Mouse (Mus musculus): ENCODE measurements around the gene Tsku. TPM values are rescaled to one million over a fixed set of nuclear protein-coding genes. Genes with fewer than 3 reads are reported as not detected.

The Tsku gene
- polyA plus RNA-seq, 1 experiment from 2014 or later = 11.2 TPM

DNA sequence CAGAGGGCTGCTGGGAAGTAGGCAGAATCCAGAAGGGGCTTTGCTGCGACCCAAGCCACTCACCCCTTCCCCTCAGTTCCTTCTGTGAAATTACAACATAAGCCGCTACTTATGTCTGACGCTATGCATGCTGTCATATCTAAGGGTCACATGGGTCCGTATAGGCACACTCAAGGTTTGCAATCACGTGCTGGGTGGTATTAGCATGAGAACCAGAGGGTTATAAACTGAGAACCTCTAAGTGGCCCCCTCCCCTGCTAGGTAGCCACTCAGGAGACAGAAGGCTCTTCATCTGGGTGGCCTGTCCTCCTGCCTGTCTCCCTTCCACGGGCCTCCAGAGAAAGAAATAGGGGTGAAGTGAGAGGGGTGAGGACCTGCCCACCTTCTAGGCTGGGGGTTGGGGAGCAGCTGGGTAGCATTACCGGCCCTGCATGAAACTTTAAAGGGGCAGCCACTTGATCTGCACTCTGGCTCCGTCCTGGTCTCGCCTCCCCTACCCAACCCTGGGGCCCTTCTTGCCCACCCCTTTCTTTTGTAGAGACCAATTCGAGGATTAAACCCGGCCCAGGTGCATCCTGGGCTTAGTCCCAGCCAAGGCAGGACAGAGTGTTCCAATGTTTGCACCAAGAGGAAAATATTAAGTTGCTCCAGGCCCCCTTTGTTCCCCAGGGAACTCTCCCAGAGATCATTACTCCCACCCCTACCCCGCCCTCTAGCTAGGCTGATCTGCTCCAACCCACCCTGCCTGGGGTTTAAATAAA, 6.8 kb downstream of the Tsku start:
- Histone ChIP-seq H3K9me3 (replicated peaks) (no peaks in the 10 kb centered on the region), H3K4me1 (peaks cover 71% of the 10 kb centered on the region), H3K27ac (peak overlapping the region; percentile 86), H3K4me3 (peak overlapping the region; percentile 32), H3K36me3 (peaks cover 43% of the 10 kb centered on the region), H3K27me3 (ENCODE audit: low read depth, poor library complexity, severe bottlenecking) (no peaks in the 10 kb centered on the region)
- peak; percentile 54 for DNase-seq (ENCODE audit: low spot score)
- 21% methylated on average over 12 of the region's 12 CpGs for whole genome bisulfite sequencing

DNA sequence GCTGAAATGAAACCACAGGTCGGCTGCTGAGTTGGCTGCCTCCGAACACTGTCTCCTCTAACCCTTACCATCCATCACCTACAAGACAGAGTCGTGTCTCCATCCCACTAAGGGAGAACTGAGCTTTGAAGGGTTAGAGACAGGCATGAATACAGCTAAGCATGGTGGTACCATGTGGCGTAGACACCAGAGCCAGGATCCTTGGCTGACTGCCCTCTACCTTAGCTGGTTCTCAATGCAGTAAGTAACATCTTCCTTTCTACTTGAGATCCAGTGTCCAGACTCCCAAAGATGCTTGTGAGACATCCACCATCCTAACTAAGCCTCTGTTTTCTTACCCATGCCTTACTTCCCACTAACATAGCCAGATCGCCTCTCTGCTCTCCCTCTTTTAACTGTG, 7.5 kb downstream of the Tsku start:
- DNase-seq (ENCODE audit: low spot score) = no peak
- Histone ChIP-seq H3K4me3 (no peak overlapping the region), H3K27ac (peak overlapping the region; percentile 86), H3K36me3 (peaks cover 47% of the 10 kb centered on the region), H3K27me3 (ENCODE audit: low read depth, poor library complexity, severe bottlenecking) (no peaks in the 10 kb centered on the region), H3K9me3 (replicated peaks) (no peaks in the 10 kb centered on the region), H3K4me1 (peaks cover 64% of the 10 kb centered on the region)
- 83% methylated on average over 5 of the region's 5 CpGs for WGBS

DNA sequence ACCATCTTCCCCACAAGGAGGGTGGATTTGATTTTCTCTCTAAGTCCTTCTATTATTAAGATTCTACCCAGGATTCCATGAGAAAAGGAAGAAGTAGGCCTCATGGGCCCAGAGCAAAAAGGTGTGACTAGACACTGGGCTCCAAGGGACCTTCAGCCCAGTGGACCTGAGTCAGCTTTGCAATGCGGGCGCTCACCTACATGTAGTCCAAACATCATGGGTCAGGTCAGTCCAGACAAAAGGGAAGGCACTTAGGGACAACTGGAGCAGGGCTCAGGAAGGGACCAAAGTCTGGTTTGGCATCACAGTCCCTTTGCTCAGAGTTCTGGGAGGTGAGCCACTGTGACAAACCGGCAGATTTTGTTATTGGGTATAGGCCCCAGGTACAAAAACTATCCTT, 9.6 kb downstream of the Tsku start:
- H3K36me3 ChIP-seq = peaks cover 44% of the 10 kb centered on the region
- H3K27me3 ChIP-seq (ENCODE audit: low read depth, poor library complexity, severe bottlenecking) = no peaks in the 10 kb centered on the region
- H3K9me3 ChIP-seq (replicated peaks) = no peaks in the 10 kb centered on the region
- WGBS = 94% methylated on average over 3 of the region's 3 CpGs
- no peak overlapping the region for H3K27ac ChIP-seq
- no peak overlapping the region for H3K4me3 ChIP-seq
- H3K4me1 ChIP-seq = peaks cover 43% of the 10 kb centered on the region
- DNase-seq (ENCODE audit: low spot score) = no peak

- H3K27ac ChIP-seq = no peak overlapping the region
- peaks cover 44% of the 10 kb centered on the region for H3K36me3 ChIP-seq
- no peak overlapping the region for H3K4me3 ChIP-seq
- DNase-seq (ENCODE audit: low spot score) = no peak
- WGBS = 92% methylated on average over 6 of the region's 6 CpGs
- no peaks in the 10 kb centered on the region for H3K27me3 ChIP-seq (ENCODE audit: low read depth, poor library complexity, severe bottlenecking)
- H3K9me3 ChIP-seq (replicated peaks) = no peaks in the 10 kb centered on the region
- peaks cover 26% of the 10 kb centered on the region for H3K4me1 ChIP-seq
Observed at GRCm38 (mm10) chr7:98349821-98350220, 11.3 kb downstream of the Tsku start.

- no peak overlapping the region for H3K4me3 ChIP-seq
- peak; percentile 91 for DNase-seq (ENCODE audit: low spot score)
- peaks cover 18% of the 10 kb centered on the region for H3K4me1 ChIP-seq
- 24% methylated on average over 5 of the region's 5 CpGs for WGBS
- no peaks in the 10 kb centered on the region for H3K27me3 ChIP-seq (ENCODE audit: low read depth, poor library complexity, severe bottlenecking)
- H3K27ac ChIP-seq = no peak overlapping the region
- H3K9me3 ChIP-seq (replicated peaks) = no peaks in the 10 kb centered on the region
- H3K36me3 ChIP-seq = peaks cover 44% of the 10 kb centered on the region
Observed at GRCm38 (mm10) chr7:98349096-98349495, 12.0 kb downstream of the Tsku start.

- WGBS = 71% methylated on average over 7 of the region's 7 CpGs
- Histone ChIP-seq H3K4me3 (no peak overlapping the region), H3K27me3 (ENCODE audit: low read depth, poor library complexity, severe bottlenecking) (peaks cover 7% of the 10 kb centered on the region; the same call in 1 of the 2 replicates), H3K4me1 (peaks cover 8% of the 10 kb centered on the region; the same call in 1 of the 2 replicates), H3K9me3 (replicated peaks) (no peaks in the 10 kb centered on the region), H3K36me3 (peaks cover 44% of the 10 kb centered on the region), H3K27ac (no peak overlapping the region)
- peak; percentile 77 for DNase-seq (ENCODE audit: low spot score)
Observed at GRCm38 (mm10) chr7:98348043-98348442, 13.1 kb downstream of the Tsku start.

DNA sequence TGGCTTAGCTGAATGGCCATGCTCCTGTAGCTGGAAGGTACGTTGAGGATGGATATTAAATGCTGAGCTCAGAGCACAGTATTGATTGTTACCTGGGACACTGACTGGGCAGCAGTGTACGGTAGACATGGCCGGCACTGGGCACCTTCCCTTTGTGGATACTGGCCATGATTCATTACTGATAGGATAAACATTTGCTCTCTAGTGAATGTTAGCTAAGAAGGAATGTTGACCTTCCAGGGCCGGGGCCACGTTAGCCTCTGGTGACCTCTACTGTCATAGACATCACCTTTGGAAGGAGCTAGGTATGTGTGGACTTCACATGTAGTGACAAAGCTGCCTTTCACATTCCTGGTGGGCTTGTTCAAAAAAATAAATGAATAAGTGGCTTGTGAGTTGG, 13.7 kb downstream of the Tsku start:
- Histone ChIP-seq H3K27ac (no peak overlapping the region), H3K4me3 (no peak overlapping the region), H3K9me3 (replicated peaks) (no peaks in the 10 kb centered on the region), H3K36me3 (peaks cover 38% of the 10 kb centered on the region), H3K27me3 (ENCODE audit: low read depth, poor library complexity, severe bottlenecking) (peaks cover 13% of the 10 kb centered on the region; the same call in 1 of the 2 replicates), H3K4me1 (0 out of 2 replicates have a peak, but pooled peaks cover 4% of the 10 kb centered on the region)
- WGBS = 78% methylated on average over 5 of the region's 5 CpGs
- no peak for DNase-seq (ENCODE audit: low spot score)

DNA sequence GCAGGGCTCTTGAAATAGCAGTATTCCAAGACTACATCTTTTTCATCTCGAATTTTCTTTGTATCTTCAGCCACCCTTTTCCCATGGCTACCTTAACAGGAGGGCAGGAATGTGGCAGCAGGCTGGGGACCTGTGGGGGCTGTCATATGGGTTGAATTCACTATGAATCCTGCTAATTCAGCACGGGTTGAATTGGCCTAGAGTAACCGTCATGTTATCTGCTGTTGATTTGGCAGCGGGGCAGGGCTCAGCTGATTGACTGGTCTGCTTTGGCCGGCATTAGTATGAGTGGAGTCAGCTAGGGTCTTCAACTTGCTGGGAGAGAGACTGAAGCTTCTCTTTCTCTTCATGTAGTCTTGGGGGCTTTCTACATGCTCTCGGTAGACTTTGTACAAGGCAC, 16.1 kb downstream of the Tsku start:
- Histone ChIP-seq H3K4me3 (no peak overlapping the region), H3K27me3 (ENCODE audit: low read depth, poor library complexity, severe bottlenecking) (peaks cover 17% of the 10 kb centered on the region; the same call in 1 of the 2 replicates), H3K9me3 (replicated peaks) (no peaks in the 10 kb centered on the region), H3K4me1 (peaks cover 7% of the 10 kb centered on the region), H3K36me3 (peaks cover 14% of the 10 kb centered on the region), H3K27ac (no peak overlapping the region)
- DNase-seq (ENCODE audit: low spot score) = no peak
- 65% methylated on average over 6 of the region's 6 CpGs for WGBS

DNA sequence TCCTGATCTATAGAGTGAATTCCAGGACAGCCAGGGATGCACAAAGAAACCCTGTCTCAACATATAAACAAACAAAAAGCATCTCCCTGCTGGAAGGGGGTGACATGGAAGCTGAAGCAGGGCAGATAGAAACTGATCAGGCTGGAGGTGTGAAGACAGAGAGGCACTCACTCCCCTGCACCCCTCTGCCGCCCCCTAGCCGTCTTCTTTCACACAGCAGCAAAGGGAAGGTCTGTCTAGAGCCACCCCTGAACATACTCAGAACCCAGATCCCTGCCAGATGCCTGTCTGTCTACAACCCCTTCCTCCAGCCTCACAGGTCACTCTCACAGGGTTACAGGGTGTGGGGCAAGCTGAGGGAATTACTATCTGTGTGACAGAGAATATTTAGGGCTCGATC, 16.8 kb downstream of the Tsku start:
- Histone ChIP-seq H3K4me1 (peaks cover 7% of the 10 kb centered on the region), H3K27me3 (ENCODE audit: low read depth, poor library complexity, severe bottlenecking) (peaks cover 17% of the 10 kb centered on the region; the same call in 1 of the 2 replicates), H3K4me3 (no peak overlapping the region), H3K27ac (no peak overlapping the region), H3K9me3 (replicated peaks) (no peaks in the 10 kb centered on the region), H3K36me3 (peaks cover 7% of the 10 kb centered on the region; the same call in 1 of the 2 replicates)
- WGBS = 13% methylated on average over 3 of the region's 3 CpGs
- DNase-seq (ENCODE audit: low spot score) = peak; percentile 54

- WGBS = 59% methylated on average over 3 of the region's 3 CpGs
Observed at GRCm38 (mm10) chr7:98342249-98342648, 18.9 kb downstream of the Tsku start.

DNA sequence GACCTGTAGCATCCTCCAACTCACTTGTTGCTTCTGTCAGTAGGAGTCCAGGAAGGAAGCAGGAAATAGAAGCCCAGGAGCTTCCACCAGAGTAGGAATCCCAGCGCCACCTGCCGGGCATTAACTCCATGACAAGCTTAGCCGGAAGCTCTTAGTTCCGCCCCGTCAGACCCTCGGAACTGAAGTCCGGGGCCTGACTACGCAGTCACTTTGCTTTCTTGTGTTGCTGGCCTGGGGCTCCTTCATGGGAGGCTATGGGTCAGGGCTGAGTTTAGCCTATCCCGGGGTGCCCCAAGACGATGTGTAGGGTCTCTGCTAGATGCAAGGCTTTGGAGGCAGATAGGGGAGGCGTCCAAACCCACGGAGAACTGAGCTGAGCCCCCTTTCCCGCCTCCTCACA, 19.7 kb downstream of the Tsku start:
- no peaks in the 10 kb centered on the region for H3K36me3 ChIP-seq
- peak overlapping the region; percentile 69; the same call in 1 of the 2 replicates for H3K27ac ChIP-seq
- H3K4me1 ChIP-seq = peaks cover 7% of the 10 kb centered on the region
- H3K27me3 ChIP-seq (ENCODE audit: low read depth, poor library complexity, severe bottlenecking) = peaks cover 17% of the 10 kb centered on the region; the same call in 1 of the 2 replicates
- H3K9me3 ChIP-seq (replicated peaks) = no peaks in the 10 kb centered on the region
- peak; percentile 93 for DNase-seq (ENCODE audit: low spot score)
- peak overlapping the region; percentile 45 for H3K4me3 ChIP-seq
- WGBS = 4% methylated on average over 13 of the region's 13 CpGs

More at GRCm38 (mm10) chr7:98342249-98342648, 18.9 kb downstream of the Tsku start:
- Histone ChIP-seq H3K27me3 (ENCODE audit: low read depth, poor library complexity, severe bottlenecking) (peaks cover 17% of the 10 kb centered on the region; the same call in 1 of the 2 replicates), H3K4me1 (peaks cover 7% of the 10 kb centered on the region), H3K9me3 (replicated peaks) (no peaks in the 10 kb centered on the region), H3K4me3 (no peak overlapping the region), H3K36me3 (no peaks in the 10 kb centered on the region), H3K27ac (no peak overlapping the region)
- DNase-seq (ENCODE audit: low spot score) = no peak

- H3K9me3 ChIP-seq (replicated peaks) = no peaks in the 10 kb centered on the region
- WGBS = 68% methylated on average over 5 of the region's 5 CpGs
- H3K36me3 ChIP-seq = no peaks in the 10 kb centered on the region
- H3K27me3 ChIP-seq (ENCODE audit: low read depth, poor library complexity, severe bottlenecking) = peaks cover 17% of the 10 kb centered on the region; the same call in 1 of the 2 replicates
- DNase-seq (ENCODE audit: low spot score) = no peak
- peaks cover 7% of the 10 kb centered on the region for H3K4me1 ChIP-seq
- no peak overlapping the region for H3K27ac ChIP-seq
- no peak overlapping the region for H3K4me3 ChIP-seq
Observed at GRCm38 (mm10) chr7:98340343-98340742, 20.8 kb downstream of the Tsku start.

GRCm38 (mm10) chr7:98333987-98334386, 27.1 kb downstream of the Tsku start:
- no peak for DNase-seq (ENCODE audit: low spot score)
- no peak overlapping the region for H3K4me3 ChIP-seq
- H3K4me1 ChIP-seq = peaks cover 11% of the 10 kb centered on the region
- no peak overlapping the region for H3K27ac ChIP-seq
- no peaks in the 10 kb centered on the region for H3K9me3 ChIP-seq (replicated peaks)
- H3K36me3 ChIP-seq = no peaks in the 10 kb centered on the region
- 86% methylated on average over 3 of the region's 3 CpGs for WGBS
- H3K27me3 ChIP-seq (ENCODE audit: low read depth, poor library complexity, severe bottlenecking) = no peaks in the 10 kb centered on the region
